Mouse (Mus musculus) myocyte (in vitro differentiated cells): ENCODE data around the gene Lat. TPM values are rescaled to one million over a fixed set of nuclear protein-coding genes. Genes with fewer than 3 reads are reported as not detected.

Experiments
- H3K27me3 ChIP-seq: one replicate; pipeline ENCODE4 v1.6.1; 2011; ENCODE audit not compliant: control insufficient read depth, insufficient read depth, insufficient read length
- H3K36me3 ChIP-seq: one replicate; pipeline ENCODE4 v1.6.1; 2011; ENCODE audit not compliant: control insufficient read depth, insufficient read depth
- H3K4me2 ChIP-seq: one replicate; pipeline ENCODE4 v1.6.1; 2011; ENCODE audit warnings: low read depth, control low read depth
- H3K4me3 ChIP-seq: one replicate; pipeline ENCODE4 v1.5.1; 2011; ENCODE audit warnings: mild to moderate bottlenecking, control low read depth, moderate library complexity
- H3K79me2 ChIP-seq: one replicate; pipeline ENCODE4 v1.6.1; 2011; ENCODE audit not compliant: control insufficient read depth, insufficient read depth
- H3ac ChIP-seq: one replicate; pipeline ENCODE4 v1.6.1; 2011; ENCODE audit not compliant: control insufficient read depth, insufficient read length
- CEBPB ChIP-seq: IDR thresholded peaks from 2 replicates; pipeline ENCODE4 v1.6.1; 2011; ENCODE audit warnings: mild to moderate bottlenecking, moderate library complexity; ENCODE audit not compliant: poor library complexity, insufficient read depth, severe bottlenecking
- E2F4 ChIP-seq: IDR thresholded peaks from one replicate; pipeline ENCODE4 v1.6.1; 2011; ENCODE audit warnings: mild to moderate bottlenecking, control low read depth, moderate library complexity; ENCODE audit not compliant: insufficient read depth
- MAX ChIP-seq: IDR thresholded peaks from one replicate; pipeline ENCODE4 v1.6.1; 2011; ENCODE audit warnings: low read depth, mild to moderate bottlenecking, control low read depth
- MYOD1 ChIP-seq, 3 experiments: IDR thresholded peaks; one replicate each; pipeline ENCODE4 v1.6.1; 2011; ENCODE audit warnings: control low read depth in 2 of 3, low read depth in 2 of 3, mild to moderate bottlenecking in 2 of 3, moderate library complexity in 1 of 3; ENCODE audit not compliant: insufficient read length in 2 of 3, control insufficient read depth in 1 of 3
- MYOG ChIP-seq, 3 experiments: IDR thresholded peaks; one replicate each; pipeline ENCODE4 v1.6.1; 2011; ENCODE audit warnings: control low read depth in 2 of 3, low read depth in 2 of 3, mild to moderate bottlenecking in 2 of 3; ENCODE audit not compliant: insufficient read length in 2 of 3, control insufficient read depth in 1 of 3, insufficient read depth in 1 of 3
- POLR2A ChIP-seq: IDR thresholded peaks from one replicate; pipeline ENCODE4 v1.6.1; 2011; ENCODE audit warnings: low read depth, mild to moderate bottlenecking, control low read depth, moderate library complexity; ENCODE audit not compliant: insufficient read length
- POLR2AphosphoS2 ChIP-seq: IDR thresholded peaks from one replicate; pipeline ENCODE4 v1.6.1; 2011; ENCODE audit warnings: low read depth, control low read depth; ENCODE audit not compliant: insufficient read length
- REST ChIP-seq: IDR thresholded peaks from one replicate; pipeline ENCODE4 v1.6.1; 2011; ENCODE audit warnings: mild to moderate bottlenecking, control low read depth, moderate library complexity; ENCODE audit not compliant: insufficient read depth, insufficient read length
- SRF ChIP-seq: IDR thresholded peaks from one replicate; pipeline ENCODE4 v1.6.1; 2011; ENCODE audit warnings: low read depth; ENCODE audit not compliant: control insufficient read depth, insufficient read length
- TCF12 ChIP-seq: IDR thresholded peaks from one replicate; pipeline ENCODE4 v1.6.1; 2011; ENCODE audit warnings: mild to moderate bottlenecking, control low read depth; ENCODE audit not compliant: poor library complexity, insufficient read depth, severe bottlenecking
- TCF3 ChIP-seq: IDR thresholded peaks from one replicate; pipeline ENCODE4 v1.6.1; 2011; ENCODE audit warnings: low read depth, control low read depth; ENCODE audit not compliant: insufficient read length
- USF1 ChIP-seq: IDR thresholded peaks from one replicate; pipeline ENCODE4 v1.6.1; 2011; ENCODE audit warnings: low read depth, mild to moderate bottlenecking, control low read depth, moderate library complexity
- polyA plus RNA-seq: library from polyadenylated mRNA; unstranded; fragments of >200 nt; fragmentation: generic; extraction: Trizol; gene quantifications from one replicate; pipeline ENCODE4 v1.2.1, GENCODE M21; 2012; ENCODE audit warnings: missing spikeins

The Lat gene
- polyA plus RNA-seq, 1 experiment: 0.17 TPM

DNA sequence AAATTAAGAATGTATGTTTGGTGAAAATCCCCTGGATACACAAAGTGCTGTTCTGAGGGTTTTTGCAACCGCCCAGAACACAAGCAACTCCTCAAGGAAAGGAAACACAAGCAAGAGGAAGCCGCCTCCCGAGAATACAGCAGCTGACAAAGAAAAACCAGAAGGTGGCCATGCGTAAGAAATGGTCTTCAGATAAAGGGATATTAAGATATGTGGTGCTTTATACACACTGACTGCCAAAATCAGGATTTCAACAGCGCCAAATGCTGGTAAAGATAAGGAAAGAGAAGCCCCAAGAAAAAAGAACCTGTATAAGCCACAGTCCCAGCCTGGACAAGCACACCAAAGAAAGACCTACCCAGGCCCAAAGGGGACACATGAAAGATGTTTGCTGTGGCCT lies 14.2 kb upstream of the Lat start:
- Histone ChIP-seq H3K79me2 (no peaks in the 10 kb centered on the region), H3K4me2 (no peak overlapping the region), H3K27me3 (no peaks in the 10 kb centered on the region), H3K4me3 (no peak overlapping the region), H3K36me3 (peaks cover 4% of the 10 kb centered on the region), H3ac (no peak overlapping the region)
- TF ChIP-seq SRF (no peak), MAX (no peak), TCF3 (no peak), CEBPB (no peak), E2F4 (no peak), USF1 (no peak), POLR2A (no peak), TCF12 (no peak), REST (no peak), POLR2AphosphoS2 (no peak), MYOG (IDR thresholded peaks at IDR 0.05; ENCODE audit: control insufficient read depth in 1 of 3, insufficient read depth in 1 of 3, insufficient read length in 2 of 3, low read depth in 2 of 3) (no peak)

DNA sequence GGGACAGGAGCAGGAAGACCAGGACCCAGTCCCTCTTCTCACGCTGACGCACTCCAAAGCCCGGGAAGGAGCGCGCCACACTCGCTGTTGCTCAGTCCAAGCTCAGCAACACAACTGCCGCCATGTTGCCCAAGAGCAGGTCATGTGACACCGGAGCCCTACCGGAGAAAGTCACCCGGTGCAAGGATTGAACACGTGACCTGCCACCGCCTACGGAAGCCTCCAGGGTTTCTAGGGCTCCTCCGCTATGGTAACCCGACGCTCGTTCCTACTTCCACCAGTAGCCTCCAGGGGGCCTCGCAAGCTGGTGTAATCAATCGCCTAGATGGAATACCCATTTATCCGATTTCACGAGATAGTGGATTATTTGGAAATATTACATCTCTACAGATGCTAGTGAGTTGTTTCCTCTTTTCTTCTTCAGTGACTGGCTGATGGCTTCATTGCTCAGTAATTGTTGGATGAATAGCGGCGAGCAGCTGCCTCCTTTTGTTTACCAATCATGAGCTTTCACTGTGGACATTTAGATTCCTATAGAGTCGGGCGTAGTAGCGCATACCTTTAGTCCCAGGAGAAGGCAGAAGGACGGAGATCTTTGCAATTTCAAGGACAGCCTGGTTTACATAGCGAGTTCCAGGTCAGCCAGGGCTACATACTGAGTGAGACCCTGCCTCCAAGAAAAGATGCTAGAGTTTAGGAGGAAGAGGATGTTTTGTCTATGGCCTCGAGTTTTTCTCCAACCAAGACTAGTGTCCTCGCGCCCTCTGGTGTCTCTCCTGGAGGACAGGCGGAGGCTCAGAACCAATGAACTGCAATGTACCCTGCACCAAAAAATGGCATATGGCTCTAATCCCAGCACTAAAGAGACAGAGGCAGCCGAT lies 8.1 kb upstream of the Lat start, which contains the start of gene Spns1:
Gene Spns1, minus strand, starts transcription at position 173 of the 881 bp plus-strand sequence.
- Histone ChIP-seq H3K4me2 (peak within 1 kb of the TSS; percentile 96), H3ac (peak within 1 kb of the TSS; percentile 29), H3K4me3 (peak within 1 kb of the TSS; percentile 83), H3K27me3 (no peaks in the 10 kb centered on the region), H3K36me3 (no peaks in the 10 kb centered on the region), H3K79me2 (peaks cover 9% of the 10 kb centered on the region)
- peak; percentile 99 for TF ChIP-seq USF1
- TF ChIP-seq POLR2AphosphoS2: peak; percentile 75
- TF ChIP-seq SRF: no peak
- TF ChIP-seq REST: peak; percentile 29
- peak; percentile 84 for TF ChIP-seq POLR2A
- no peak for TF ChIP-seq E2F4
- TF ChIP-seq CEBPB: no peak

DNA sequence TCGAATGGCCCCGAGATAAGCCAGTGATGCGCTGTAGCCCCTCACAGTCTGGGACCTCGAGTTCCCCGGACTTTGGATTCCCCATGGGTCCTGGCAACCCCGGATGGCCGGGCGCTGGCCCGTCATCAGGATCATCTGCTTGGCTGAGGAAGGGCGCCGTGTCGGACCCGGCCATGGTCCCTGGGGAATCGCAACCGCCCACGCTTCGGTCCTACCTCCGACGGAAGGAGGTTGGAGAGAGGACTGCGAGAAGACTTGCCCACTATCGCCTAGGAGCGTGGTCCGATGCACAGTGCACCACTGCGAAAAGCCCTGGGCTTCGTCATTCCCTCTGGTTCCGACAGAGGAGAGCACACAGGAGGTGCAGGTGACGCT lies 7.5 kb upstream of the Lat start:
- Histone ChIP-seq H3K4me3 (peak overlapping the region; percentile 83), H3K79me2 (peaks cover 9% of the 10 kb centered on the region), H3K36me3 (no peaks in the 10 kb centered on the region), H3ac (peak overlapping the region; percentile 29), H3K4me2 (peak overlapping the region; percentile 96), H3K27me3 (no peaks in the 10 kb centered on the region)
- no peak for TF ChIP-seq MYOD1 (IDR thresholded peaks at IDR 0.05; ENCODE audit: control insufficient read depth in 1 of 3, insufficient read length in 2 of 3, low read depth in 2 of 3)
- TF ChIP-seq REST: no peak
- TF ChIP-seq POLR2AphosphoS2: no peak
- TF ChIP-seq MYOG (IDR thresholded peaks at IDR 0.05; ENCODE audit: control insufficient read depth in 1 of 3, insufficient read depth in 1 of 3, insufficient read length in 2 of 3, low read depth in 2 of 3): no peak
- TF ChIP-seq TCF3: no peak
- no peak for TF ChIP-seq MAX
- no peak for TF ChIP-seq E2F4
- no peak for TF ChIP-seq POLR2A
- no peak for TF ChIP-seq SRF
- TF ChIP-seq CEBPB: no peak
- TF ChIP-seq USF1: no peak
- no peak for TF ChIP-seq TCF12

DNA sequence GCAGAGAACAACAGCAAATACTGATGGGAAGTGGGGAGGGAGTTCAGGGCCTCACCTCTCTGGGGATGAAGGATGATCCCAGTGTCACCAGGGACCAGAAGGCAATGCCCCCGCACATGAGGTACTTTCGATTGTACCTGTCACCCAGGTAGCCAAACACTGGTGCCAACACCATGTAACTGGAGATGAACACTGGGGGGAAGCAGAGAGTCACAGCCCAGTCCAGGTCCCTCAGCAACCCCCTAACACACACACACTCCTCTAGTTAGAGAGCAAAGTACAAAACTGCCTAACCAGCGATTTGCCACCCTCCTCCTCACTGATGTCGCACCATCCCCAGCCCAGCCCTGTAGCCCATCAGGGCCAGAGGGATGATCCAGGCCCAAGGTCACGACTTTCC lies 5.6 kb upstream of the Lat start:
- Histone ChIP-seq H3K4me3 (no peak overlapping the region), H3K36me3 (no peaks in the 10 kb centered on the region), H3K27me3 (no peaks in the 10 kb centered on the region), H3ac (no peak overlapping the region), H3K4me2 (no peak overlapping the region), H3K79me2 (peaks cover 9% of the 10 kb centered on the region)
- TF ChIP-seq MAX (no peak), TCF12 (no peak), TCF3 (no peak), CEBPB (no peak), SRF (no peak), E2F4 (no peak), MYOD1 (IDR thresholded peaks at IDR 0.05; ENCODE audit: control insufficient read depth in 1 of 3, insufficient read length in 2 of 3, low read depth in 2 of 3) (no peak), POLR2A (no peak), USF1 (no peak), MYOG (IDR thresholded peaks at IDR 0.05; ENCODE audit: control insufficient read depth in 1 of 3, insufficient read depth in 1 of 3, insufficient read length in 2 of 3, low read depth in 2 of 3) (no peak), POLR2AphosphoS2 (no peak), REST (no peak)

DNA sequence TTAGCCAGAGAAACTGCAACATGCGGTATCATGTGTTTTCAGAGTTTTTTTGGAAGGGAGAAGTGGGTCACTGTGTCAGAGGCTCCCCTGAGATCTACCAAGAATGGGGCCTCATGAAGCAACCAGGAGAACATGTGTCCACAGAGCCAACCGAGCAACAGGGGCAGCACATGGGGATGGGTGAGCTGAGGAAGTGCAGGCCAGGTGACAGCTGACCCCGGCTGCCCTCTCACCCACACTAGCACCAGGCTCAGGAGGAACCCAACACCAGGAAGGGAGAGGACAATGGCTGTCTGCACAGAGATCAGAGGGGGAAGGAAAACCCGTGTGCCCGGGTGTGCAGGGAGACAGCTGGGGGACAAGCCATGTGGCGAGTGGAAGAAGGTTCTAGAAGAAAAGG lies 5.2 kb upstream of the Lat start:
- TF ChIP-seq E2F4: no peak
- no peak for TF ChIP-seq USF1
- TF ChIP-seq CEBPB: no peak
- no peak for TF ChIP-seq MAX
- no peak for TF ChIP-seq REST
- TF ChIP-seq POLR2AphosphoS2: no peak
- TF ChIP-seq TCF12: no peak
- TF ChIP-seq MYOD1 (IDR thresholded peaks at IDR 0.05; ENCODE audit: control insufficient read depth in 1 of 3, insufficient read length in 2 of 3, low read depth in 2 of 3): no peak
- no peak for TF ChIP-seq MYOG (IDR thresholded peaks at IDR 0.05; ENCODE audit: control insufficient read depth in 1 of 3, insufficient read depth in 1 of 3, insufficient read length in 2 of 3, low read depth in 2 of 3)
- H3K79me2 ChIP-seq: peaks cover 9% of the 10 kb centered on the region
- H3K36me3 ChIP-seq: no peaks in the 10 kb centered on the region
- no peak overlapping the region for H3K4me2 ChIP-seq
- no peak overlapping the region for H3ac ChIP-seq
- H3K27me3 ChIP-seq: no peaks in the 10 kb centered on the region
- H3K4me3 ChIP-seq: no peak overlapping the region
